ENCODE assay signal across 8 mouse cellular contexts in the genomic region with DNA sequence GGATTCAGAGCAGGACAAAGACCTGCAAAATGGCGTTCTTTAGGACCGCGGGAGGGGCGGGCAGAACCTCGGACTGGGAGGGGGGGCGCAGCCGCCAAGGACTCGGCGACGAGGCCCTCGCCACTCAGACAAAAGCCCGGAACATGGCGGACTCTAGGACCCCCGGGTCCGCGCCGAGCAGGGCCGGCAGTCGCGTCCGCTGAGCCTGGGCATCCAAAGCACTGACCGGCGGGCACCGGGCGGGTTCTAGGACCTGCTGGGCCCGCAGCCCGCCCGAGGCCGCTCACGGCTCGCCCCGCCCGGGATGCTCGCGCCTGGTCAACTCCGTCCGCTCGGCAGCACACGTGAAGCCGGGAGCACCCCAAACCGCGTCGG. TPM values are rescaled to one million over a fixed set of nuclear protein-coding genes. Genes with fewer than 3 reads are reported as not detected.
DNase-seq lines count a peak whose midpoint lies in the region; ATAC-seq lines count a peak whose summit lies in the region.

No protein-coding gene starts in this region.

- intact Hi-C loops in gastrocnemius, postnatal 14 days (cut with DNase I; ENCODE audit: low total_unique reads), result no loop called here
- intact Hi-C loops in left cerebral cortex, postnatal 10 days (cut with DNase I), result no loop called here

- peak; percentile 67 for ATAC-seq in inflammation-experienced regulatory T-cells, adult 6 months
- peak; percentile 72 for ATAC-seq in megakaryocyte progenitor cell, adult 5-6 weeks (replicated peaks; ENCODE audit: poor library complexity)

- DNase-seq in adrenal gland, adult 18-20 months (ENCODE audit: low spot score in 2 of 2), result peak; percentile 82
- peak; percentile 98 for DNase-seq in embryo, embryonic 10.5 days (ENCODE audit: low spot score)
- peak; percentile 95 for DNase-seq in gastrocnemius, postnatal 14 days
- DNase-seq in left cerebral cortex, postnatal 10 days (ENCODE audit: extremely low spot score in 1 of 2, low spot score in 2 of 2), result peak; percentile 93 to 96
- DNase-seq in right cerebral cortex, postnatal 10 days (ENCODE audit: low spot score in 2 of 2), result peak; percentile 96 to 97
- peak; percentile 91 for DNase-seq in urinary bladder, postnatal 14 days (ENCODE audit: low spot score)

RNA-seq across cellular contexts. Expression of gene Zfp646, which starts 0.4 kb away (rescaled TPM):
- total RNA-seq in adrenal gland, adult 18-20 months (2021), result 10 to 100 TPM; 31.1 to 36.6 TPM
- total RNA-seq in gastrocnemius, postnatal 14 days (2021), result 10 to 100 TPM; 13.6 to 13.9 TPM
- 10 to 100 TPM; 17.4 to 29.8 (median 23.1) TPM for polyA plus RNA-seq in inflammation-experienced regulatory T-cells, adult 6 months (2017; shearing (Covaris generic))
- 10 to 100 TPM; 24.7 to 24.8 TPM for total RNA-seq in left cerebral cortex, postnatal 10 days (2021)
- 18.7 and 19.4 TPM in 2 replicates for total RNA-seq in megakaryocyte progenitor cell, adult 5-6 weeks (2015)
- 31.6 and 38.2 TPM in 2 replicates for total RNA-seq in megakaryocyte progenitor cell, adult 5-6 weeks (2017)

RNA-seq across cellular contexts. Expression of gene Zfp668, which starts 1.0 kb away (rescaled TPM):
- total RNA-seq in adrenal gland, adult 18-20 months (2021), result 1 to 10 TPM; 8.3 to 9.5 TPM
- 1 to 10 TPM; 4.6 to 4.9 TPM for total RNA-seq in gastrocnemius, postnatal 14 days (2021)
- 10 to 100 TPM in 2 of 3 experiments, 1 to 10 TPM in 1; 8.6 to 11.1 (median 10.7) TPM for polyA plus RNA-seq in inflammation-experienced regulatory T-cells, adult 6 months (2017; shearing (Covaris generic))
- total RNA-seq in left cerebral cortex, postnatal 10 days (2021), result 10 to 100 TPM; 23.3 to 26.0 TPM
- 5.7 and 7.4 TPM in 2 replicates for total RNA-seq in megakaryocyte progenitor cell, adult 5-6 weeks (2015)
- 2.9 and 6.7 TPM in 2 replicates for total RNA-seq in megakaryocyte progenitor cell, adult 5-6 weeks (2017)

RNA-seq across cellular contexts. Expression of gene Prss53, which starts 15.2 kb away (rescaled TPM):
- total RNA-seq in adrenal gland, adult 18-20 months (2021), result 1 to 10 TPM; 1.2 to 1.9 TPM
- 1 to 10 TPM in 1 of 2 experiments, under 1 TPM in 1; 0.90 to 1.1 TPM for total RNA-seq in gastrocnemius, postnatal 14 days (2021)
- polyA plus RNA-seq in inflammation-experienced regulatory T-cells, adult 6 months (2017; shearing (Covaris generic)), result under 1 TPM in 2 of 3 experiments, not detected in 1; 0.54 TPM
- under 1 TPM; 0.49 to 0.73 TPM for total RNA-seq in left cerebral cortex, postnatal 10 days (2021)
- total RNA-seq in megakaryocyte progenitor cell, adult 5-6 weeks (2015), result 0.15 and 0.39 TPM in 2 replicates
- not detected in 2 replicates for total RNA-seq in megakaryocyte progenitor cell, adult 5-6 weeks (2017)

RNA-seq across cellular contexts. Expression of gene Gm21974, which starts 19.6 kb away (rescaled TPM):
- total RNA-seq in adrenal gland, adult 18-20 months (2021), result not detected
- not detected for total RNA-seq in gastrocnemius, postnatal 14 days (2021)
- polyA plus RNA-seq in inflammation-experienced regulatory T-cells, adult 6 months (2017; shearing (Covaris generic)), result not detected
- total RNA-seq in left cerebral cortex, postnatal 10 days (2021), result not detected
- not detected in 2 replicates for total RNA-seq in megakaryocyte progenitor cell, adult 5-6 weeks (2015)
- not detected in 2 replicates for total RNA-seq in megakaryocyte progenitor cell, adult 5-6 weeks (2017)

RNA-seq across cellular contexts. Expression of gene Vkorc1, which starts 19.8 kb away (rescaled TPM):
- 10 to 100 TPM; 67.2 to 67.4 TPM for total RNA-seq in adrenal gland, adult 18-20 months (2021)
- total RNA-seq in gastrocnemius, postnatal 14 days (2021), result 10 to 100 TPM; 23.4 to 30.0 TPM
- 10 to 100 TPM; 22.2 to 56.5 (median 56.1) TPM for polyA plus RNA-seq in inflammation-experienced regulatory T-cells, adult 6 months (2017; shearing (Covaris generic))
- 10 to 100 TPM; 23.9 to 24.6 TPM for total RNA-seq in left cerebral cortex, postnatal 10 days (2021)
- 125 and 145 TPM in 2 replicates for total RNA-seq in megakaryocyte progenitor cell, adult 5-6 weeks (2015)
- total RNA-seq in megakaryocyte progenitor cell, adult 5-6 weeks (2017), result 30.7 and 39.6 TPM in 2 replicates

Comparison
In these comparisons a context has a peak if more than half of its experiments do, and no peak if none do; other contexts are left out.
1. Peak in every context shown above with its lines: DNase-seq and ATAC-seq.